Mouse (Mus musculus) heart, postnatal 36 days (tissue): ENCODE measurements around the gene Flt1. TPM values are rescaled to one million over a fixed set of nuclear protein-coding genes. Genes with fewer than 3 reads are reported as not detected.

Experiments used
- DNase-seq, 2 experiments: peaks; one replicate each; pipeline ENCODE4 v3.0.0; 2021 to 2022
- intact Hi-C: fragments of 180-260 bp; cut with DNase I; formaldehyde crosslinking; loops from one replicate; pipeline ENCODE4 v1.15.1; 2025
- total RNA-seq, 2 experiments: library from RNA; stranded (reverse); gene quantifications; 2 replicates each; pipeline ENCODE4 v1.2.3; 2021

The Flt1 gene
- 10 to 100 TPM; 61.4 to 87.8 TPM for total RNA-seq

DNA sequence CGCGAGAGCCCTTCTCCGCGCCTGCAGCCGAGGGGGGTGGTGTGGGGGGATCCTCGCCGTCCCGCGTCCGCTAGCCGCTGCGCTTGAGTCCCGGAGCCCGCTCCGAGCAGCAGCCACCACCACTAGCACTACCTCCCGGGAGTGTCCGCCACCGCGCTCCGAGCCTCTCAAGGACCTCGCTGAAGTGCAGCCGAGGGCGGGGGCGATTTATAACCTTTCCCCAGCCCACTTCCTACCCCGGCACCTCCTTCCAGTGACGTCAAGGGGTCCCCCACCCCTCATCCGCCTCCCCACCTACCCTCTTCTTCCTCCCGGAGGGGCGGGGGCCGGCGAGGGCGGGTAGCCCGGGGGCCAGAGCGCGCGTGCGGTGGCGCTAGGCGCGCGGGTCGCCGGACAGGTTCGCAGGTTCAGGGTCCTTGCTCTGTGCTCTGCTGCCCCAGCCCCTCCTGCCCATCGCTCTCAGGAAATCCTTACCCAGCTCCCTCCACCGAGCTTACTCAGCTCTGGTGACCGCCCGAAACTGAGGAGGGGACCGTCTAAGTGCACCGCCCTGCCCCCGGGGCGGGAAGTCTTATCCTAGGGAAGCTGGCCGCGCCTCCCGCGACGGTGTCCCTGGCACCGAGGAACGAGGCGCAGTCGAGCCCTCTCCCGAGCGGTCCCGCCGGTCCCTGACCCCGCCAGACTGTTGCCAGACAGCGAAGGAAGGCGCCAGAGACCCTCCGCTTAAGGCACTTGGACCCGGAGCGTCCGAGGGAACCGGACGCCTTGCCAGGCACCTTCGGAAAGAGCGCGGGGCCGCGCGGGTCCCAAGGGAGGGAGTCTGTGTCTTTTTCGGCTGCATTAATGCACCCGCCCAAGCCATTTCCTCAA is at the start of gene Flt1:
Gene Flt1 (minus strand): TSS at position 181 of the 870 bp plus-strand sequence.
- intact Hi-C loops: loop anchor here (1.0 to 5.0 kb wide), 2 partner anchors 25 to 144 kb away; no protein-coding TSS in a partner anchor
- DNase-seq: peak; percentile 84 to 85

- intact Hi-C loops: no loop called here
- DNase-seq: no peak
These were observed 49.4 kb upstream of the Flt1 start for GRCm38 (mm10) chr5:147775222-147775621.

DNA sequence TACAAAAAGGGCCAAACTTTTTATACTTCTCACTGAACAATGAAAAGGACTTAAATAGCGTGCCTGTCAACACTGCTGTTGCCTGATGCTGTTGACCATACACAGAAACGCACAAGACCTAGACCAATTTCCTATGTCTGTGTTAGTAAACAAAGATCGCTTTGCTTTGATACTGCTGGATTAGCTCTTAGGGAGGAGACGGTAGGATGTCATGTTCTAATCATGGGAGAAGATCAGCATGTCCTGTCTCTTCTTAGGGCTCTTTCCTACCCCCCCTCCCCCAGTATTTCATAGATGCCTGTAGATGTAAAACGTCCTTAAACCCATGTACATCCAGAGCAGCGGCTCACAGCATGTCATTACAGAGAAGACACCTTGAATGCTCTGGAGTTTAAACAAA is 44.1 kb upstream of the Flt1 start:
- intact Hi-C loops: no loop called here
- DNase-seq: no peak

- no peak for DNase-seq
- intact Hi-C loops: no loop called here
These were observed 38.2 kb upstream of the Flt1 start for GRCm38 (mm10) chr5:147764061-147764460.

GRCm38 (mm10) chr5:147761984-147762383 is 36.2 kb upstream of the Flt1 start:
- intact Hi-C loops: no loop called here
- no peak for DNase-seq

DNA sequence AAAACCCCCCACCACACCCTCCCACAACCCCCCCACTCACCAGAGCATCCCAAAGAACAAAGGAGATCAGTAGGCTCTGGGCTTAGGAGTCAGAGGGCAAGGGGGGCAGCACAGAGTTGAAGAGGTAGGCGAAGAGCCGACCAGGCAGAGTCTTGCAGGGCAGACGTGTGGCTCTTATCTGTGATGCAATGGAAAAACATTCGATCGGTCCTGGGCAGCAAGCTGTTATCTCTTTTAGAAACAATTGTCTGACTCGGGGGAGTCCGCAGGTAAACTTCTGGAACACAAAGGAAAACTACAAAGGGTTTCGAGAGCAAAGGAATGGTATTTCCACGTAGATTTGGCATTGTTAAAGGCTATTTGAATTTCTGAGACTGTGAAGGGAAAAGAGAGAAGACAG is 35.5 kb upstream of the Flt1 start:
- intact Hi-C loops: no loop called here
- DNase-seq: no peak

GRCm38 (mm10) chr5:147758640-147759319 is 33.0 kb upstream of the Flt1 start:
- intact Hi-C loops: loop anchor here (10.0 kb wide), 1 partner anchor 156 kb away; no protein-coding TSS in a partner anchor
- DNase-seq: no peak

GRCm38 (mm10) chr5:147757832-147758587 is 32.2 kb upstream of the Flt1 start:
- intact Hi-C loops: loop anchor here (10.0 kb wide), 1 partner anchor 157 kb away; no protein-coding TSS in a partner anchor
- DNase-seq: peak; percentile 44 to 49

GRCm38 (mm10) chr5:147752914-147753341 is 27.1 kb upstream of the Flt1 start:
- DNase-seq: peak; percentile 31 to 36
- intact Hi-C loops: loop anchor here (10.0 kb wide), 1 partner anchor 162 kb away; no protein-coding TSS in a partner anchor

DNA sequence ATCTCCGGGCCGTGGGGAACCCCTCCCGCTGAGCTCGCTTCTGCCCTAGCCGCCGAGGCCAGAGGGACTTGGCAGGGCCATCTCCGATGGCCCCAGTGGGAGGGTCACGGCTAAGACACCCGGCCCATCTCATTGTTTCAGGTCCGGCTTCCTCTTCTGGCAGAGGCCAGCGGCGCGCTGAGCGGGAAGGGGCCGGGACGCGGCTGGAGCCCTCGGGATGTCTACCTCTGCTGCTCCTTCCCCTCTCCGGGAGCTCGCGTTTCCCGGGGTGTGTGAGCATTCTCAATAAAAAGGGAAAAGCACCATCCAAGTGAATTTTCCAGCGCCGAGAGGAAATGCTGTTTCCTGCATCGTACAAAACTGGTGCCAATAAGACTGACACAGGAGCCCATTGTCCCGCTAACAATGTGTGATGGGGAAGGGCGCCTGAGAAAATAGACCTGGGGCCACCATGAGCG is 25.9 kb upstream of the Flt1 start:
- intact Hi-C loops: loop anchor here (1.0 to 10.0 kb wide), 2 partner anchors 25 to 163 kb away; partner anchors contain the start of gene Flt1
- DNase-seq: peak; percentile 69

- no peak for DNase-seq
- intact Hi-C loops: loop anchor here (10.0 kb wide), 1 partner anchor 165 kb away; no protein-coding TSS in a partner anchor
These were observed 24.2 kb upstream of the Flt1 start for GRCm38 (mm10) chr5:147749972-147750371.

- intact Hi-C loops: no loop called here
- peak; percentile 73 to 76 for DNase-seq
These were observed 22.3 kb upstream of the Flt1 start for GRCm38 (mm10) chr5:147748081-147748581.

DNA sequence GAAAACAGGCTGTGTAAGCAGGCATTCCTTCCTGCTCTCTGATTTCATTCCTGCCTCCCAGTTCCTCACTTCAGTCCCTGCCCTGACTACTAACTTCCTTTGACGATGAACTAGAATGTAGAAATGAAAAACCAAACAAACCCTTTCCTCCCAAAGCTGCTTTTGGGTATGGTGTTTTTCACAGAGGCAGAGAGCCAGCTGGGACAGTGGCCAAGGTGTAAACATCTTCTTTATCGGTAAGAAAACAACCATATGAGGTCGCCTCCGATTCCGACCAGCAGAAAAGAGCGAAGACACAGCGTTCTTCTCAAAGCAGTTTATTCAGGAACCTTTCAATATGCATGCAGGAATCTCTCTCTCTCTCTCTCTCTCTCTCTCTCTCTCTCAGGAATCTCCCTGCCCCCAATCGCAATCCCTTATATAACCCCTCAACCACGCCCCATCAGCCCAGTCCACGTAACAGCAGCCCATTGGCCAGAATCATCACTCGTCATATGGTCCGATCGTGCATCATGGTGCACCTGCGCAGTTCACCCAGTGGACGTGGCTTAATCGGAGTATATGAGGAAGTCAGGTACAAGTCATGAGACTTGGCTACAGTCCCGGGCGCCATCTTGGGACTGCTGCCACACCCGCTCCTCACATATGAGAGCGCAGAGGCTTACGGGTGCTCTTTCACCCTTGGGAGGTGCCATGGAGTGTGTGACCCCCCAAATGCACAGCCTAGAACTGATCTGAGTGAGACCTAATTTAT is 19.3 kb upstream of the Flt1 start:
- no peak for DNase-seq
- intact Hi-C loops: no loop called here

DNA sequence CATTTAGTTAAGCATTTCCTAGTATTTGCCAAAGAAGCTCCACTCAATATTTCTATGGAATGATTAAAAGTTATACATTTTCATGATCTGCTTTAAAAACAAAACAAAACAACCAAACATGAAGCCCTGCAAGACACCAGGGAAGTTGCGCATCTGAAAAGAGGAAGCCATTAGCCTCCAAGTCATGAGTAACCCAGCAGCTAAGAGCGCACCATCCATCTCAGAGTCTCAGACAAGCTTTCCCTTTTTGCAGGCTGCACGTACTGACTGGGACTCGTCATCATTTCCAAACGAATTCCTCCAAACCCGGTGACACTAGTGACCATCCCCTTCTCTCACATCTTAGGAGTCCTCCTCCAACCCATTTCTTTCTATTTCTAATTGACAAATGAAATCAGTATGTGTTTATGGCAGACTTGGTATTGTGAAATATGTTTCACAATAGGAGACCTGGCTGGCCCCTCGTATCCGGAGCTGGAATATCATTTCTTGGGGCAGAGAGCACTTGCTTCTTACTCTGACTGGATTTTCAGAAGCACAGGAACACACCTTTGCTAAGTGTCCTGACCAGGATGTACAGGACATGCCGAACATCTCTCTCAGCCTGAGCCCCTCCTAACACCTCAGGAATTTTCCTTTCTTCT is 16.8 kb upstream of the Flt1 start:
- no peak for DNase-seq
- intact Hi-C loops: no loop called here

- DNase-seq: no peak
- intact Hi-C loops: no loop called here
These were observed 11.0 kb upstream of the Flt1 start for GRCm38 (mm10) chr5:147736766-147737280.

DNA sequence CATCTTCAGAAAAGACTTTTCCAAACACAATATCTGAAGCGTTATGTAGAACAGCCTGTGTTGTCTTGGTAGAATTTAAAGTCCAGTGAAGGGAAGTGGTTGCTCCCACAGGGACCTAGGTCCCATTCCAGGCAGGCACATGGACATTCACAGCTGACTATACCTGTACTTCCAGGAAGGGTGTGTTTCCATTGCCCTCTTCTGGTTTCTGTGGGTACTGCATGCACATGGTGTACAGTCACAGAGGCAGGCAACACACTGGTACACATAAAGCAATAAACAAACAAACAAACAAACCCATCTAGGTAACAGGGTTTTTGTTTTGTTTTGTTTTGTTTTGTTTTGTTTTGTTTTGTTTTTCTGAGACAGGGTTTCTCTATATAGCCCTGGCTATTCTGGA is 7.9 kb upstream of the Flt1 start:
- DNase-seq: no peak
- intact Hi-C loops: no loop called here

GRCm38 (mm10) chr5:147732926-147733325 is 7.1 kb upstream of the Flt1 start:
- intact Hi-C loops: no loop called here
- no peak for DNase-seq

- intact Hi-C loops: loop anchor here (5.0 kb wide), 1 partner anchor 145 kb away; no protein-coding TSS in a partner anchor
- no peak for DNase-seq
These were observed 1.7 kb upstream of the Flt1 start for GRCm38 (mm10) chr5:147727481-147727880.
